Mouse (Mus musculus) heart, embryonic 11.5 days (tissue): Measurements from ENCODE around the gene Gm3336. TPM values are rescaled to one million over a fixed set of nuclear protein-coding genes. Genes with fewer than 3 reads are reported as not detected.

ENCODE experiments used
- ATAC-seq: fragments of 200-750 bp; cut with Nextera tagmentation; replicated peaks from 2 replicates; pipeline ENCODE4 v1.8.0; 2017; ENCODE audit warnings: moderate library complexity; ENCODE audit not compliant: insufficient number of reproducible peaks, low FRiP score, low TSS enrichment
- H3K27ac ChIP-seq: fragments of 300-500 bp; sonication (generic); 2 replicates; pipeline ENCODE4 v1.5.1; 2014; ENCODE audit warnings: mild to moderate bottlenecking, low read depth, low read length
- H3K27me3 ChIP-seq: fragments of 300-500 bp; sonication (generic); 2 replicates; pipeline ENCODE4 v1.6.1; 2014; ENCODE audit warnings: mild to moderate bottlenecking, low read length, mixed read lengths; ENCODE audit not compliant: control insufficient read depth, insufficient read depth
- H3K36me3 ChIP-seq: fragments of 300-500 bp; sonication (generic); 2 replicates; pipeline ENCODE4 v1.6.1; 2014; ENCODE audit warnings: mild to moderate bottlenecking, low read length, moderate library complexity, mixed read lengths; ENCODE audit not compliant: control insufficient read depth, insufficient read depth
- H3K4me1 ChIP-seq: fragments of 300-500 bp; sonication (generic); 2 replicates; pipeline ENCODE4 v1.6.1; 2014; ENCODE audit warnings: low read length; ENCODE audit not compliant: control insufficient read depth, insufficient read depth
- H3K4me2 ChIP-seq: fragments of 300-500 bp; sonication (generic); 2 replicates; pipeline ENCODE4 v1.6.1; 2014; ENCODE audit warnings: mild to moderate bottlenecking, moderate library complexity
- H3K4me3 ChIP-seq: fragments of 300-500 bp; sonication (generic); 2 replicates; pipeline ENCODE4 v1.5.1; 2014; ENCODE audit warnings: low read depth, low read length
- H3K9ac ChIP-seq: fragments of 300-500 bp; sonication (generic); 2 replicates; pipeline ENCODE4 v1.6.1; 2014; ENCODE audit warnings: mild to moderate bottlenecking, low read depth, low read length, moderate library complexity
- H3K9me3 ChIP-seq: fragments of 300-500 bp; sonication (generic); replicated peaks from 2 replicates; pipeline ENCODE4 v1.6.1; 2016; ENCODE audit warnings: low read length; ENCODE audit not compliant: control insufficient read depth
- WGBS: fragments of 180-500 bp; shearing (Covaris S2); extraction: QIAGEN DNeasy Blood & Tissue Kit; methylation state at CpG from one replicate; pipeline ENCODE4 v1.1.7; 2014; ENCODE audit not compliant: insufficient replicate concordance; 5-methylcytosine and 5-hydroxymethylcytosine counted together
- polyA plus RNA-seq: library from polyadenylated mRNA; unstranded; fragments of >200 nt; fragmentation: Nextera tagmentation; extraction: Ambion mirVana; gene quantifications from 2 replicates; pipeline ENCODE4 v1.2.1, GENCODE M21; 2014

Gm3336 gene
- polyA plus RNA-seq, 1 experiment from 2014 or later = not detected

DNA sequence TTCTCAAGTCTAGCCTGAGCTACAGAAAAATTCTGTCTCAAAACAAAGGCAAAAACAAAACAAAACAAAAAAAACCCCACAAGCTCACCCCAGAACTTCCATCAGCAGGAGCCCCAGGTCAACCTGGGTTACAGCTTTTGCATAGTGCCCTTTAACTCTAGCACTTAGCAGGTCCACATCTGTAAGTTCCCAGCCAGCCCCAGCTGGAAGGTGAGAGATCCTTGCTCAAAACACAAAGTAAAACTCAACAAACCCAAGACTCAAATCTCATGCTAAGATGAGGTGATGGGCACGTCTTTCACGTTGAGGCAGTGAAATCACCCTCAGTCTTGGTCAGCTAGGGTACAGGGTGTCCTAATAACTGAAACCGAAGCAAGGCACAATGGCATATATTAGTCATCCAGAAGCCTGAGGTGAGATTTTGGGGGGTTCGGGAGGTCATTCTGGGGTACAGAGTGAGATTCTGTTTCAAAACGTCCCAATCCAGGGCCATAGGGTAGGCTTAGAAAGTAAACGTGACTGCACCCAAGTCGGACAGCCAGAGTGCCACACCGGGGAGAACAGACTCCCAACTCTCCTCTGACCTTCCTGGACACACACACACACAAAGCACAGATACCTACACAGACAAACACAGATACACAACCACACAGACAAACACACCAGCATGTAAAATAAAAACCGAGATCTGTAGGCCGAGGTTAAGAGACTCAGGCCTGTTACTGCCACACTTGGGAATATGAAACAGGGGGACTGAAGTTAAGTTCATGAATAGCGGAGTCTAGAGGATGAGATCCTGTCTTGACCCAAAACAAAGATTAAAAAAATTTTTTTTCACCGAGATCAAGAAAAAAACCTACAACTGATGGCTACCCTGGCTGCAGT, 20.7 kb upstream of the Gm3336 start:
- Histone ChIP-seq H3K27me3 (no peaks in the 10 kb centered on the region), H3K4me2 (peak overlapping the region; percentile 75), H3K27ac (peak overlapping the region; percentile 99), H3K9ac (peak overlapping the region; percentile 100), H3K9me3 (no peaks in the 10 kb centered on the region), H3K4me3 (peak overlapping the region; percentile 80), H3K36me3 (no peaks in the 10 kb centered on the region), H3K4me1 (peaks cover 42% of the 10 kb centered on the region)
- 66% methylated on average over 12 of the region's 12 CpGs for WGBS
- ATAC-seq = no peak

GRCm38 (mm10) chr8:70698310-70699109, 19.8 kb upstream of the Gm3336 start, which contains the start of gene Jund:
Gene Jund, plus strand, starts transcription at chr8:70698949.
- H3K9ac ChIP-seq = peak within 1 kb of the TSS; percentile 100
- ATAC-seq = peak; percentile 89
- H3K9me3 ChIP-seq = no peaks in the 10 kb centered on the region
- peak within 1 kb of the TSS; percentile 80 for H3K4me3 ChIP-seq
- WGBS = 0% methylated on average over 69 of the region's 69 CpGs
- H3K27me3 ChIP-seq = no peaks in the 10 kb centered on the region
- no peaks in the 10 kb centered on the region; the same call in 1 of the 2 replicates for H3K36me3 ChIP-seq
- H3K27ac ChIP-seq = peak within 1 kb of the TSS; percentile 99
- peak within 1 kb of the TSS; percentile 75 for H3K4me2 ChIP-seq
- peaks cover 42% of the 10 kb centered on the region for H3K4me1 ChIP-seq

DNA sequence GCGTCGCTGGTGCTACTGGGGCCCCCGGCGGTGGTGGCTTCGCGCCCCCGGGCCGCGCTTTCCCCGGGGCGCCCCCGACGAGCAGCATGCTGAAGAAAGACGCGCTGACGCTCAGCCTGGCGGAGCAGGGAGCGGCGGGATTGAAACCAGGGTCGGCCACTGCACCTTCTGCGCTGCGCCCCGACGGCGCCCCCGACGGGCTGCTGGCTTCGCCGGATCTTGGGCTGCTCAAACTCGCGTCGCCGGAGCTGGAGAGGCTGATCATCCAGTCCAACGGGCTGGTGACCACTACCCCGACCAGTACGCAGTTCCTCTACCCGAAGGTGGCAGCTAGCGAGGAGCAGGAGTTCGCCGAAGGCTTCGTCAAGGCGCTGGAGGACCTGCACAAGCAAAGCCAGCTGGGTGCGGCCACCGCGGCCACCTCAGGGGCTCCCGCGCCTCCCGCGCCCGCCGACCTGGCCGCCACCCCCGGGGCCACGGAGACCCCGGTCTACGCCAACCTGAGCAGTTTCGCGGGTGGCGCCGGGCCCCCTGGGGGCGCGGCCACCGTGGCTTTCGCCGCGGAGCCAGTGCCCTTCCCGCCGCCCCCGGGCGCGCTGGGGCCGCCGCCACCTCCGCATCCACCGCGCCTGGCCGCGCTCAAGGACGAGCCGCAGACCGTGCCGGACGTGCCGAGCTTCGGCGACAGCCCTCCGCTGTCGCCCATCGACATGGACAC, 19.1 kb upstream of the Gm3336 start:
- under 1% methylated on average over 79 of the region's 89 CpGs for WGBS
- no peaks in the 10 kb centered on the region for H3K9me3 ChIP-seq
- H3K4me1 ChIP-seq = peaks cover 42% of the 10 kb centered on the region
- H3K36me3 ChIP-seq = no peaks in the 10 kb centered on the region; the same call in 1 of the 2 replicates
- peak overlapping the region; percentile 75 for H3K4me2 ChIP-seq
- H3K9ac ChIP-seq = peak overlapping the region; percentile 100
- no peaks in the 10 kb centered on the region for H3K27me3 ChIP-seq
- H3K4me3 ChIP-seq = peak overlapping the region; percentile 80
- peak overlapping the region; percentile 99 for H3K27ac ChIP-seq
- ATAC-seq = peak; percentile 7

GRCm38 (mm10) chr8:70699834-70700554, 18.3 kb upstream of the Gm3336 start:
- H3K27me3 ChIP-seq = no peaks in the 10 kb centered on the region
- H3K4me1 ChIP-seq = peaks cover 42% of the 10 kb centered on the region
- H3K36me3 ChIP-seq = no peaks in the 10 kb centered on the region; the same call in 1 of the 2 replicates
- H3K9ac ChIP-seq = peak overlapping the region; percentile 100
- no peak for ATAC-seq
- H3K4me2 ChIP-seq = peak overlapping the region; percentile 75
- peak overlapping the region; percentile 99 for H3K27ac ChIP-seq
- peak overlapping the region; percentile 80 for H3K4me3 ChIP-seq
- under 1% methylated on average over 57 of the region's 59 CpGs for WGBS
- no peaks in the 10 kb centered on the region for H3K9me3 ChIP-seq

DNA sequence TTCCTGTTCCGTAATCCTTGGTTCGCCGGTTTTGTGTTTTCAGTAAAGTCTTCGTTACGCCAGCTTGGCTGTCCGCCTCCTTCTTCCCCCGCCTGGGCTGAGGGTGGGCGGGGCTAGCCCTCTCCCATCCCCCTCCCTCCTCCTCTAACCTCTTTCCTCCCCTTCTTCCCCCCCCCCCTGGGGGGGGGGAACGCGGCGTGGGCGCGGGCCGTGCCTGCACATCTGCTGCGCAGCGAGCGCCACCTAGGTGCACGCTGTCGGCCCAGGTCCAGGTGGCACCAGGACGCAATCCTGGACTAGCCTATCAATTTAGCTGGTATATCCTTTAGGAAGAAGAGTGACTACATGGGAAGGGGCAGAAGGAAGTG, 17.8 kb upstream of the Gm3336 start:
- peak overlapping the region; percentile 100 for H3K9ac ChIP-seq
- H3K27ac ChIP-seq = peak overlapping the region; percentile 99
- H3K36me3 ChIP-seq = no peaks in the 10 kb centered on the region; the same call in 1 of the 2 replicates
- peak overlapping the region; percentile 80 for H3K4me3 ChIP-seq
- H3K9me3 ChIP-seq = no peaks in the 10 kb centered on the region
- peak overlapping the region; percentile 75 for H3K4me2 ChIP-seq
- ATAC-seq = no peak; the same call in 1 of the 2 replicates
- peaks cover 36% of the 10 kb centered on the region for H3K4me1 ChIP-seq
- WGBS = under 1% methylated on average over 20 of the region's 20 CpGs
- H3K27me3 ChIP-seq = no peaks in the 10 kb centered on the region

DNA sequence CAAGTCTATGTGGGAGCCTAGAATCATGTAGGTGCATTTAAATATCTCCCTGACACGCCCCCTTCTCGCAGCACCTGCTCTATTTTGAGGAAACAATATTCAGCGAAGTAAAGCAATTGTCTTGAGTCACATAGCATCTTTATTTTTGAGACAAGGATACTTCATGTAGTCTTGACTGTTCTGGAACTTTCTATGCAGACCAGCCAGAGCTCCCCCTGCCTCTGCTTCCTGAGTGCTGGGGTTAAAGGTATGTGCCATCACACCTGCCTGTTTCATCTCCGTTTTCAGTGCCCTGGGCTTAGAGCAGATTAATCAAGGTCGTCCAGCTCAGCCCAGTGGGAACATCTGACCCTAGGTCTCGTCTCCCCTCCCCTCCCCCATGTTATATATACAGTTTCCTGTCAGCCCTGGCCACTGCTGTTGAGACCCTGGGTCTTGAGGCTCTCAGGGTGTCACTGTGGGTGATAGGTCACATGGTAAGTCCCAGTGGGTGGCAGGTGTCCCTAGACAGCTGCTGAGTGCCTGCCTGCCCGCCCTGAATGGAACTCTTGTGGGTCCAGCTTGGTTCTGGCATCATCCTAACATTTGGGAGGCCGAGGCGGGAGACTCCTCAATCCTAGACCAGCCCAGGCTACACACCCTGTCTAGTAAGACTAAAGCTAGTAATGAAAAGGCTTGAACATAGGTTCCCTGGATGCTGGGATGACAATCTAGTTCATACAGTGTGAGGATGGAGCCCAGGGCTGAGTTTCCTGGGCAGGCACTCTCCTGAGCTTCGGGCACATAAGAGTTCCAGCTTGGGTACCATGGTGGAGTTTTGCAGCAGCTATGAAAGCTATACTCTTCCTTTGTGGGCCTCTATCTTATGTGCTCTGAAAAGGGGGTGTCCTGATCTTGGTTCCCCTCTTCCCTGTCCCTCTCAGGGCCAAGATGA, 17.0 kb upstream of the Gm3336 start:
- H3K27ac ChIP-seq = peak overlapping the region; percentile 99
- H3K4me1 ChIP-seq = peaks cover 29% of the 10 kb centered on the region
- H3K36me3 ChIP-seq = no peaks in the 10 kb centered on the region; the same call in 1 of the 2 replicates
- peak overlapping the region; percentile 100 for H3K9ac ChIP-seq
- WGBS = 56% methylated on average over 10 of the region's 10 CpGs
- no peak for ATAC-seq
- no peaks in the 10 kb centered on the region for H3K9me3 ChIP-seq
- no peaks in the 10 kb centered on the region for H3K27me3 ChIP-seq
- peak overlapping the region; percentile 75 for H3K4me2 ChIP-seq
- H3K4me3 ChIP-seq = peak overlapping the region; percentile 80
